Mouse (Mus musculus): ENCODE data around the gene Gja8. TPM values are rescaled to one million over a fixed set of nuclear protein-coding genes. Genes with fewer than 3 reads are reported as not detected.

The Gja8 gene
- not detected in 2 replicates for polyA plus RNA-seq (2016; fragmentation: Nextera tagmentation; extraction: Ambion mirVana)

DNA sequence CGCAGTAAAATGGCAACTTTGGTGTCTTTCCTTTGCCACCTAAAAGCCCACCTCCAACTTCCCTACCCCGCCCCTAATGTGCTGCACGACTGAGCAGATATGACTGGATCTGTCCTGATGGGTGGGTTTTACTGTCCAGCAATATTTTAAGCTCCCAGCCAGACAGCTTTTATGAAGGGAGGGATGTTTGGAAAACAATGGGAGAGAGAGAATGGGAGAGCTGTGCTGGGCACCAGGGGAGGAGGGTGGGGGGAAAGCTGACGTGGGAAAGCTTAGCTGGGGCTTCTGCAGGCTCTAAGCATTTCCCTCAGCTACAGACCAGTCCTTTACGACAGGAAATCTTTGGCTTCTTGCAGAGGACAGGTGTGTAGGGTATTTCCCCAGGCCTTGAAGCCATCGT lies at the start of gene Gja8:
Gene Gja8, minus strand, starts transcription at position 101 of the 400 bp plus-strand sequence.
- ATAC-seq, result no peak
- Histone ChIP-seq H3K4me1 (no peaks in the 10 kb centered on the region), H3K4me2 (no peak within 1 kb of the TSS), H3K36me3 (no peaks in the 10 kb centered on the region), H3K9me3 (replicated peaks) (no peaks in the 10 kb centered on the region), H3K4me3 (no peak within 1 kb of the TSS), H3K27ac (no peak within 1 kb of the TSS), H3K9ac (no peak within 1 kb of the TSS), H3K27me3 (replicated peaks) (0 out of 2 replicates have a peak, but pooled peaks cover 3% of the 10 kb centered on the region)
- WGBS (ENCODE audit: insufficient replicate concordance), result 57% methylated on average over 6 of the region's 6 CpGs

GRCm38 (mm10) chr3:96974467-96974866 lies 48.6 kb upstream of the Gja8 start:
- no peak for ATAC-seq
- WGBS (ENCODE audit: insufficient replicate concordance), result 77% methylated on average over 7 of the region's 7 CpGs
- H3K9me3 ChIP-seq (replicated peaks), result no peaks in the 10 kb centered on the region

DNA sequence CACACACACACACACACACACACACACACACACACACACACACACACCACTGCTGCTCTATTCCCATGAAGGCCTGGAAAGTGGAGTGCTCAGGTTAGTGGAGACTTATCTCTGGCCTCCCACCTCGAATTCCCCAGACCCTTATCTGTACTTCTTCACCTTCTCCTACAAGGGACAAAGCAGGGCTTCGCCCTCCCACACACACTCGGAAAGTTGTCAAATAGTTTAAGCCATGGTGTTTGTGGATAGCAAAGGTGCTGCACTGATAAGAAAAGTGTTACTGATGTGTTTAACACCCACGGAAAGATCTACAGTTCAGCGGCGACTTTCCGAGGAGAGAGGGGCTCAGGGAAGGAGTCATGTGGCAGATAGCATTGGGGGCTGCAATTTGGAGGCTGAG lies 45.2 kb upstream of the Gja8 start:
- Histone ChIP-seq H3K27ac (no peak overlapping the region), H3K4me2 (no peak overlapping the region), H3K9me3 (replicated peaks) (no peaks in the 10 kb centered on the region), H3K9ac (no peak overlapping the region), H3K36me3 (no peaks in the 10 kb centered on the region), H3K4me3 (no peak overlapping the region), H3K4me1 (peaks cover 7% of the 10 kb centered on the region; the same call in 1 of the 2 replicates), H3K27me3 (replicated peaks) (no peaks in the 10 kb centered on the region)
- ATAC-seq, result no peak
- WGBS (ENCODE audit: insufficient replicate concordance), result 8% methylated on average over 7 of the region's 7 CpGs

More at GRCm38 (mm10) chr3:96974467-96974866, 48.6 kb upstream of the Gja8 start:
- Histone ChIP-seq H3K4me3 (no peak overlapping the region), H3K27ac (no peak overlapping the region), H3K4me1 (peaks cover 7% of the 10 kb centered on the region; the same call in 1 of the 2 replicates), H3K4me2 (no peak overlapping the region), H3K9ac (no peak overlapping the region), H3K36me3 (no peaks in the 10 kb centered on the region), H3K27me3 (replicated peaks) (no peaks in the 10 kb centered on the region)

GRCm38 (mm10) chr3:96963088-96964034 lies 37.5 kb upstream of the Gja8 start:
- ATAC-seq, result no peak
- 61% methylated on average over 12 of the region's 12 CpGs for WGBS (ENCODE audit: insufficient replicate concordance)
- Histone ChIP-seq H3K36me3 (no peaks in the 10 kb centered on the region), H3K4me2 (no peak overlapping the region), H3K9me3 (replicated peaks) (no peaks in the 10 kb centered on the region), H3K27ac (no peak overlapping the region), H3K4me3 (no peak overlapping the region), H3K4me1 (no peaks in the 10 kb centered on the region), H3K27me3 (replicated peaks) (peaks cover 5% of the 10 kb centered on the region; the same call in 1 of the 2 replicates), H3K9ac (no peak overlapping the region)

GRCm38 (mm10) chr3:96960597-96960996 lies 34.8 kb upstream of the Gja8 start:
- H3K36me3 ChIP-seq, result no peaks in the 10 kb centered on the region
- 20% methylated on average over 8 of the region's 8 CpGs for WGBS (ENCODE audit: insufficient replicate concordance)
- ATAC-seq, result no peak
- H3K9me3 ChIP-seq (replicated peaks), result no peaks in the 10 kb centered on the region
- H3K4me2 ChIP-seq, result no peak overlapping the region
- H3K27ac ChIP-seq, result no peak overlapping the region
- no peak overlapping the region for H3K9ac ChIP-seq
- H3K4me1 ChIP-seq, result no peaks in the 10 kb centered on the region
- H3K27me3 ChIP-seq (replicated peaks), result peaks cover 5% of the 10 kb centered on the region; the same call in 1 of the 2 replicates
- H3K4me3 ChIP-seq, result no peak overlapping the region

DNA sequence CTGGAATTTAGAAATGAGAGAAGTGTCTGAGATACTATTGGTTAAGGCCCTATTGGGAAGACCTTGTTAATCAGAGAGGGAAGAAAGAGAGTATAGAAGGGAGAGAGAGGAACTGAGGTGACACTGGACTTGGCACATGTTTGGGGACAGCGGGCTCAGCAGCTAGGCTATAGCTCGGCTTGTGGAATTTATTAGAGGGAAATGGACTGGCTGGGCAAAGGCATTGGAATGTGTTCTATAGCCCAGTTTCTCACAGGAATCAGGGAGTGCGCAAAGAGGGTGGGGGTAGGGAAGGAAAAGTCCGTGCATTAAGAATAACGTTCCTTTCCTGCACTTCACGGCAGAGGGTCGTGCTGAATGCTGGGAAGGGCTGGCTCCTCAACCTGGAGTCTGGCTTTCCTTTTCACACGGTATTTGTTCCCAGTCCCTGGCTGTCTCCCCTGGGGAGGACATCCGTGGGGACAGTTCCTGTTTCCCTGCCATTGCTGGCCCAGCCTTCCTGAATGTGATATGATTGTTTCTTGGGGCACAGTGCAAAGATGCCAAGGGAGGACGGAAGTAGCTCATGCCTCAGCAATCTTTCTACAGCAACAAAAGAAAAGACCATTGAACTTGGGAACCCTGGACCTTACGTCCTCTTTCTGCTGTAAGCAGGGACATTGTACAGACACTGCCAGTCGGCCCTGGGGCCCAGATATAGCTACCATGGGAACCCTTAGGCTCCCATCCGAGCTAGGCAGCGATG lies 27.8 kb upstream of the Gja8 start:
- Histone ChIP-seq H3K27ac (no peak overlapping the region), H3K9ac (no peak overlapping the region), H3K27me3 (replicated peaks) (no peaks in the 10 kb centered on the region), H3K4me3 (no peak overlapping the region), H3K9me3 (replicated peaks) (no peaks in the 10 kb centered on the region), H3K4me1 (no peaks in the 10 kb centered on the region), H3K36me3 (no peaks in the 10 kb centered on the region), H3K4me2 (no peak overlapping the region)
- 38% methylated on average over 14 of the region's 14 CpGs for whole genome bisulfite sequencing (ENCODE audit: insufficient replicate concordance)
- ATAC-seq, result no peak

- H3K9me3 ChIP-seq (replicated peaks), result no peaks in the 10 kb centered on the region
- no peak overlapping the region for H3K4me2 ChIP-seq
- H3K27me3 ChIP-seq (replicated peaks), result peaks cover 4% of the 10 kb centered on the region; the same call in 1 of the 2 replicates
- no peaks in the 10 kb centered on the region for H3K36me3 ChIP-seq
- no peak overlapping the region for H3K27ac ChIP-seq
- no peak overlapping the region for H3K9ac ChIP-seq
- H3K4me3 ChIP-seq, result no peak overlapping the region
- no peaks in the 10 kb centered on the region for H3K4me1 ChIP-seq
- ATAC-seq, result no peak
- WGBS (ENCODE audit: insufficient replicate concordance), result 36% methylated on average over 2 of the region's 2 CpGs
Observed at GRCm38 (mm10) chr3:96942706-96943105, 16.9 kb upstream of the Gja8 start.

DNA sequence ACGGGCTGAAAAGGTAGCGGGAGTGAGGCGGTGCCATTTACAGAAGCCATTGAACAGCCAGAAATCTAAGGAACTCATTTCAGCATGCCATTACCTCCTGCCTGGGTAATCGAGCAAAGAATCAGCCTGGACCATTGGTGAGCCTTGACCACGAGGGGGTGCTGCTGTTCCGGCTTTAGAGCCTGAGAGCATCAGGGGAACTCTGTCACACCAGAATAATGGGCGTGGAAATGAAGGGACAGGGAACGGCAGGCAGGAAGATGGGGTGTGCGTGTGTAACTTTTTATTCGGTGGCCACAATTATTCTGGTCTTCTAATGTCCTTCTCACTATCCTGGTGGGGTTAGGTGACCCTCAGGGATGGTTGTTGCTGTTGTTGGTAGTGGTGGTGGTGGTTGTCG lies 12.9 kb upstream of the Gja8 start:
- H3K4me3 ChIP-seq, result no peak overlapping the region
- 13% methylated on average over 11 of the region's 11 CpGs for WGBS (ENCODE audit: insufficient replicate concordance)

GRCm38 (mm10) chr3:96937606-96938005 lies 11.8 kb upstream of the Gja8 start:
- Histone ChIP-seq H3K27ac (no peak overlapping the region), H3K9me3 (replicated peaks) (no peaks in the 10 kb centered on the region), H3K9ac (no peak overlapping the region), H3K4me2 (no peak overlapping the region), H3K4me3 (no peak overlapping the region), H3K27me3 (replicated peaks) (peaks cover 20% of the 10 kb centered on the region), H3K4me1 (no peaks in the 10 kb centered on the region), H3K36me3 (no peaks in the 10 kb centered on the region)
- 33% methylated on average over 5 of the region's 5 CpGs for WGBS (ENCODE audit: insufficient replicate concordance)
- no peak for ATAC-seq

More for the DNA sequence above, 12.9 kb upstream of the Gja8 start:
- no peak for ATAC-seq
- Histone ChIP-seq H3K9ac (no peak overlapping the region), H3K27ac (no peak overlapping the region), H3K9me3 (replicated peaks) (no peaks in the 10 kb centered on the region), H3K36me3 (no peaks in the 10 kb centered on the region), H3K4me2 (no peak overlapping the region), H3K4me1 (no peaks in the 10 kb centered on the region), H3K27me3 (replicated peaks) (peaks cover 20% of the 10 kb centered on the region)

DNA sequence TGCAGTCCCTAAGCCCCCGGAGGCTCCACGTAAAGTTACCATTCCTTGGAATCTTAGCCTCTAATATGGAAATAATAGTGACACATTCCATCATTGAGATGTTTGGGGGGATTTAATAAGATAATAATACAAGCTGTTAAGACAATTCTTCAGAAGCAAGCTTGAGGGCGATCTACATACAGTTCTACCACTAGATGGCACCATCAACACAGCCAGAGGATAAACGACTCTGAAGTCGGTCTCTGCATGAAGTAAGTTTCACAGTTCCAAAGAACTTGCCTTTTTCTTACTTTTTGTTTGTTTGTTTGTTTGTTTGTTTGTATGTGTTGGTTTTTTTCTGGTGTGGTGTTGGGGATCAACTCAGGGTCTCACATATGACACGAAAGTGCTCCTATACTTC lies 10.4 kb upstream of the Gja8 start:
- Histone ChIP-seq H3K27me3 (replicated peaks) (peaks cover 20% of the 10 kb centered on the region), H3K9ac (no peak overlapping the region), H3K4me1 (no peaks in the 10 kb centered on the region), H3K9me3 (replicated peaks) (no peaks in the 10 kb centered on the region), H3K27ac (no peak overlapping the region), H3K36me3 (no peaks in the 10 kb centered on the region), H3K4me2 (no peak overlapping the region), H3K4me3 (no peak overlapping the region)
- no peak for ATAC-seq
- WGBS (ENCODE audit: insufficient replicate concordance), result 7% methylated on average over 6 of the region's 6 CpGs

DNA sequence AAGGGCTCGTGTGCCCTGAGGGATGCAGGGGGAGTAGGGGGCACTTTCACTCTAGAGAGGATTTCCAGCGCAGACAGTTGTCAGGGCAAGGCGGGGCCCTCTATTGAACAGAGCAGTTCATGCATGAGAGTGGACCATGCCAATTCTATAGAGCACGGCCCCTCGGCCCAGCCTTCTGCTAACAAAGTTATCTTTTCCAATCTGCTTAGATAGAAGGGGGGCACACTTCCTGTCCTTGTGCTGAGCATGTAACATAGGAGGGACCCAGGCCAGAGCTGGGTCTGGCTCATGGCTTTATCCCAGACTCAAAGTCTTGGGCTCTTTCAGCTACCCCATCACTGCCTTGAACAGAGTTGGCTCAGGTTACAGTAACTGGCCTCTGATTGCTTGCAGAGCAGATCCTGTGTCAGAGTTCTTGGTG lies 5.5 kb upstream of the Gja8 start:
- H3K27me3 ChIP-seq (replicated peaks), result 0 out of 2 replicates have a peak, but pooled peaks cover 10% of the 10 kb centered on the region
- H3K9ac ChIP-seq, result no peak overlapping the region
- no peaks in the 10 kb centered on the region for H3K9me3 ChIP-seq (replicated peaks)
- H3K36me3 ChIP-seq, result no peaks in the 10 kb centered on the region
- no peak for ATAC-seq
- H3K27ac ChIP-seq, result no peak overlapping the region
- H3K4me1 ChIP-seq, result no peaks in the 10 kb centered on the region
- 46% methylated on average over 5 of the region's 5 CpGs for WGBS (ENCODE audit: insufficient replicate concordance)
- no peak overlapping the region for H3K4me3 ChIP-seq
- H3K4me2 ChIP-seq, result no peak overlapping the region

DNA sequence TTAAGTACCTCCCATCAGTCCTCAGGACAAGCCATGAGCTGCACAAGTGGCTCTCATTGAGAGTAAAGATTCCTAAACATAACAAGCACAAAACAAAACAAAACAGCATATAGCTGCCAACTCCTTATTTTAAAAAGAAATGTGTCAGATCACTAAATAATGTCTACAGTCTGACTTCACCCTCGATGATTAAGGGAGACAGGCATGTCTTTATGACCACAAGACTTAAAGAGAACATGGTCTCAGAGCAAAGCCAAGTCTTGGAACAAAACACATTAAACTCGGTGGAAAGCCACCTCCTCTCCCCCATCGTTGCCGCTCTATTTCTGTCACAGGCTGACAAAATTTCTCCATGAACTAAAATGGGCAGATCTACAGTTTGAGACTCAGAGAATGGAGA lies 1.2 kb downstream of the Gja8 start:
- no peak for ATAC-seq
- no peak overlapping the region for H3K9ac ChIP-seq
- H3K9me3 ChIP-seq (replicated peaks), result no peaks in the 10 kb centered on the region
- H3K27ac ChIP-seq, result no peak overlapping the region
- no peaks in the 10 kb centered on the region for H3K36me3 ChIP-seq
- no peaks in the 10 kb centered on the region for H3K4me1 ChIP-seq
- no peak overlapping the region for H3K4me2 ChIP-seq
- WGBS (ENCODE audit: insufficient replicate concordance), result 74% methylated on average over 4 of the region's 4 CpGs
- peaks cover 4% of the 10 kb centered on the region; the same call in 1 of the 2 replicates for H3K27me3 ChIP-seq (replicated peaks)
- no peak overlapping the region for H3K4me3 ChIP-seq
